Mouse (Mus musculus): ENCODE measurements around the gene Dcaf6. TPM values are rescaled to one million over a fixed set of nuclear protein-coding genes. Genes with fewer than 3 reads are reported as not detected.

Gene Dcaf6
- total RNA-seq, 2 experiments from 2014 or later: 91.3 to 94.1 TPM

DNA sequence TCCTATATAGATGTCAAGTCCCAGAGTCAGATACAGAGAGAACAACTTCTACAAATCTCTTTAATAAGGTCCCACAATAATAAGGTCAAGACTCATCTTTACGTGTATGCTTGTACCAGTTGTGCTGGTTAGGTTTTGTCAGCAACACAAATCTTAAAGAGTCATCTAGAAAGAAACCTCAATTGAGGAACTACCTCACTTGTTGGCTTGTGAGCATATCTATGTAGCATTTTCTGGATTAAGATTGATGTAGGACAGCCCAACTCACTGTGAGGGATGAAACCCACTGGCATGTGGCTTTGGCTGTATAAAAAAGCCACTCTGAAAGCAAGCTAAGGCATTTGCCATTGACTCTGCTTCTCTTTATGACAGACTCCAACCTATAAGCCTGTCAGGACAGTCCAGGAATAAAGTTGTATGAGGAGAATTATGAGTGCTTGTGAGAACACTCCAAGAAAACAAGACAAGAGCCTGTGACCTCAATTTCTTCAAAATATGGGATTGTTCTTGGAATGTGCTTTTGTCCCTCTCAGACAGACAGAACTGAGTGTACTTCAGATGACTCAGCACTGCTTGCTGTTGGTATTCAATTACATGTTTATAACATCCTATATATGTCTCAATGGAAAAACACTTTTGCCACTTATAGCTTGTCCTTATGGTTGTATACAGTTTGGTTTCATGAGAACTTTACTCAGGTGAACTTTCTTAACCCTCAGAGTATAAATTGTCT, 21.8 kb downstream of the Dcaf6 start:
- intact Hi-C loops (cut with DNase I): no loop called here
- no peak for DNase-seq (ENCODE audit: low spot score)

DNA sequence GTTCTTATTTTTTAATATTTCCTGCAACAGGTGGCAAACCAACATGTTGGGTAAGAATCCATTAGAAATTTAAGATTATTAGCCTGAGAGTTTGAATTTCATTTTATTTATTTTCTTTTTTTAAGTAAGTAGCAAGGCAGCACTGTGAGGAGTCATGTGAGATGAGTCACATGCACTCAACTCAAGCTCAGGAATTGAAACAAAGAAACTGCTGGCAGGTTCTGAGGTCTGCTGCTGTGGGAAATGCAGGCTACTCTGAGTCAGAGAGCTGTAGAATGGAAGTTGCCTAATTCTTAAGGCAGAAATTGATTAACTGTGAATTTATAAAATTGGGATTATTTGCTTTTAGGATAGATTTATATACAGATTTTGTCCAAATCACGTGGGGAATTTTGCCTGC, 27.4 kb downstream of the Dcaf6 start:
- intact Hi-C loops (cut with DNase I): no loop called here
- no peak for DNase-seq (ENCODE audit: low spot score)

DNA sequence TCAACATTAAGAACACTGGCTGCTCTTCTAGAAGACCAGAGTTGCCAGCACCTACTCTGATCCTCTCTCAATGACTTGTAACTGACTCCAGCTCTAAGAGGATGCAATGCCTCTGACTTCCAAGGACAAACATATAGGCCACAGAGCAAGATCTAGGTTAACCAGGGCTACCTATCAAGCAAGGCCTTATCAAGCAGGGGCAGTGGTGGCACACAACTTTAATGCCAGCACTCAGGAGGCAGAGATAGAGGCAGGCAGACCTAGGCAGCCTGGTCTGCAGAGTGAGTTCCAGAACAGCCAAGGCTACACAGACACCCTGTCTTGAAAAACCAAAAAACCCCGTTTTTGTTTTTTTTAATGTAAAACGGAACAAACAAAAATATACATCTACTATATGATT, 34.0 kb downstream of the Dcaf6 start:
- intact Hi-C loops (cut with DNase I): no loop called here
- no peak for DNase-seq (ENCODE audit: low spot score)

DNA sequence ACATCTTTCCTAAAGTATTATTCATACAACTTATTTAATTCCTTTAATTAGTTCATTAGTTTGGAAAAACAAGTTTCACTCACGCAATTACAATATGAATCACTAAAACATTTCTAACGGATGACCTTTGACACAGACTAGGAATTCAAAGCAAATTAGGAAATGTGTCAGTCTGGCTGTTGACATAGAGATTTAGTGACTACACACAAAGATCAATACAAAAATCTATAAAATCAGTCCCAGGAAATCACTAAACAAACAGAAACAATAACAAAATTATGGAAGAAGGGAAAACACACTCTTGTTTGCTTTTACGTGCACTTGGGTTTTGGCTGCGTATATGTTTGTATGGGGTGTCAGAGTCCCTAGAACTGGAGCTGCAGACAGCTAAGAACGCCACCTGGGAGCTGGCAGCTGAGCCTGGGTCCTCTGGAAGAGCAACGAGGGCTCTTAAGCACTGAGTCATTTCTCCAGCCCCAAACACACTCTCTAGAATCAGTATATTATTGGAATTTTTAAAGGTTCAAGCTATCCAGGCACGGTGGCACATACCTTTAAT, 38.8 kb downstream of the Dcaf6 start:
- intact Hi-C loops (cut with DNase I): no loop called here
- no peak for DNase-seq (ENCODE audit: low spot score)

DNA sequence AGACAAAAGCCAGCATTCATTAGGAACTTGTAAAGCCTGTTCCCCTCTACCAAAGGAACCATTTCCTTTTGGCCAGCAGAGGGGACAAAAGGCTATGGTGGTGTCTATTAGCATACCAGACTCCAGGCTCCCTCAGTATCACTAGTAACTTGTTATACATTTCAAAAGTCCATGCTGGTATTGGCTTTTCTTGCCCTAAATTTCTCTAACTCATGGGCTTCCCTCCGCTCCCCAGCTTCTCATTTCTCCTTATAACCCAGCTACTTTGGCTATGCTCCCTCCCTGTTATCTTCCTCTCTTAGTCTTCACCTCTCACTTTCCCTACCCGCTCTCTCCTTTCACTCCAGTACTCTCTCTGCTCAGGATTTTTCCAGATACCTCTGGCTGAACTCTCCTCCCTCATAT, 63.9 kb downstream of the Dcaf6 start:
- intact Hi-C loops (cut with DNase I): loop anchor here (10.0 kb wide), 1 partner anchor 58 kb away; no protein-coding TSS in a partner anchor
- no peak for DNase-seq (ENCODE audit: low spot score)

DNA sequence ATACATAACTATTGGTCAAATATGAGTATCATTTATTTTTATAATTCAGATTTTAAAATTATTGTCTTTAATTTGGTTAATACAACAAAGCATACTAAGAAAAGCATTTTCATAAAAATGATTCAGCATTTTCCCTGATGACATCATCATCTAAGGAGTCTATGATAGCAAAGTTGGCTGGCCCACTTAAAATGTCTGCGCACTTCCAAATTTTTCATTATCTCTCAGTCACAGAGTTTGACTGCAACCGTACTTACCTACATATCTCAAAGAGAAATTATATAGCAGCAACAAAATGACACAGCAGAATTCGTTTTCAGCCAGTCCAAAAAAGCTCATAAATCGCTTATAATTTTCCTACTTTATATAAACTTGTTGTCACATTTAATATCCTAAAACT, 64.3 kb downstream of the Dcaf6 start:
- intact Hi-C loops (cut with DNase I): loop anchor here (10.0 kb wide), 1 partner anchor 59 kb away; no protein-coding TSS in a partner anchor

DNA sequence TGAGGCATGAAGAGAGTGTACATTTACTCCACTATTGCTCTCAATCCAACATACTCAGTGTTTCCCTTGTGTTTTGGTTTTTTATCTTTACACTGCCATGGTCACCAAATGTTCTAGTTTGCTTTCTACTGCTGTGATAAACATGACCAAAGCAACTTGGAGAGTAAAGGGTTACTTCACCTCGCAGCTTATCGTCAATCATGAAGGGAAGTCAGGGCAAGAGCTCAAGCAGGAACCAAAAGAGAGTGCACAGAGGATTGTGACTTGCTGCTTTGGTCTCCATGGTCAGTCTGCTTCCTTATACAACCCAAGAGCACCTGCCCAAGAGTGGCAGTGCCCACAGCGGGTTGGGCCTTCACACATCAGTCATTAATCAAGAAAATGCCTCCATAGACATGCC, 65.4 kb downstream of the Dcaf6 start:
- DNase-seq (ENCODE audit: low spot score): no peak
- intact Hi-C loops (cut with DNase I): loop anchor here (10.0 kb wide), 1 partner anchor 60 kb away; no protein-coding TSS in a partner anchor

More for the DNA sequence above, 64.3 kb downstream of the Dcaf6 start:
- no peak for DNase-seq (ENCODE audit: low spot score)

DNA sequence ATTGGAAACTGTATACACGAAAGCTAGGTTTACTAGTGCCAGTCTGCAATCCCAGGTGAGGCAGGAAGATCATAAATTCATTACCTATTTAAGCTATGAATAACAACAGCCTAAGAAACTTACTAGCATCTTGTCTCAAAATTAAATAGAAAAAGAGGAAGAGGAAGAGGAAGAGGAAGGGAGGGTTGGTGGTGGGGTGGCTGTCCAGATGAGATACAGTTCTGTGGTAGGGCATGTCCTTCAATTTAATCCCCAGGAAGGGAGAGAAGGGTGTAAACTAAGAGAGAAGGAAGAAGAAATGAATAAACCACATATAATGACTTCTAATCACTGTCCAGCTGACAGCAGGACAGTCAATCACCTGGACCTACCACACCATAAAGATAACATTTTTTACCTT, 67.2 kb downstream of the Dcaf6 start:
- no peak for DNase-seq (ENCODE audit: low spot score)
- intact Hi-C loops (cut with DNase I): loop anchor here (10.0 kb wide), 1 partner anchor 62 kb away; no protein-coding TSS in a partner anchor

DNA sequence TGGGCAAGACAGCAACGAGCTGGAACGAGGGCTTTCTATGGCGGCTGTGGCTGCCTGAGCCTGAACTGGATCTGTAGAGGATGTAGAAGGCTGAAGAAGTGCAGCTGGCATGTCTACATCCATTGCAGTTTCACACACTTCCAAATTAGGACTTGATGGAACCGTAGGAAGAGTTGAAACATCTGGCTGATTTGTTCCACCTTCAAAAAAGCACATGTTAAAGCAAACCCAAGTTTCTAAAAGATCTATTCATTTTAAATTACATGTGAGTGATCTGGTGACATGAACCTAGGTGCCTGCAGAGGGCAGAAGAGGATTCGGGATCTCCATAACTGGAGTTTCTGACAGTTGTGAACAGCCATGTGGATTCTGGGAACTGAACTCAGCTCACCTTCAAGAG, 71.6 kb downstream of the Dcaf6 start:
- intact Hi-C loops (cut with DNase I): loop anchor here (1.0 to 10.0 kb wide), 2 partner anchors 115 to 196 kb away; no protein-coding TSS in a partner anchor
- no peak for DNase-seq (ENCODE audit: low spot score)

DNA sequence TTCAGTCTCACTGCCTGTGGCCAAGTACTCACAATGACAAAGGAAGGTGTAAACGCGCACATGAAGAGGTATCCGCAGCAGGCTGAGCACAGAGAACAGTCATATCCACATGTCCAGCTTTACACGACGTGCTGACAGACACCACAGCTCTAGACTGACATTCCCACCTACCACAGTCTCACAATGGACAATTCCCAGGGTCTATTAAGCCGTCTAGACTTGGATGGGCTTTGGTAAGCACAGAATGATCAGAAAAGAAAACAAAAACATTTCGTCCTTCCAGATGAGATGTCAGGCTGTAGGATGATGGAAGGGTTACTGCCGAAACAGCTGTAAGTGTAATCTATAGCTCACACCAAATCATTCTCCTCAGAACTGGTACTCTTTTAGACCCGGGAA, 73.8 kb downstream of the Dcaf6 start:
- DNase-seq (ENCODE audit: low spot score): no peak
- intact Hi-C loops (cut with DNase I): loop anchor here (10.0 kb wide), 1 partner anchor 198 kb away; no protein-coding TSS in a partner anchor

DNA sequence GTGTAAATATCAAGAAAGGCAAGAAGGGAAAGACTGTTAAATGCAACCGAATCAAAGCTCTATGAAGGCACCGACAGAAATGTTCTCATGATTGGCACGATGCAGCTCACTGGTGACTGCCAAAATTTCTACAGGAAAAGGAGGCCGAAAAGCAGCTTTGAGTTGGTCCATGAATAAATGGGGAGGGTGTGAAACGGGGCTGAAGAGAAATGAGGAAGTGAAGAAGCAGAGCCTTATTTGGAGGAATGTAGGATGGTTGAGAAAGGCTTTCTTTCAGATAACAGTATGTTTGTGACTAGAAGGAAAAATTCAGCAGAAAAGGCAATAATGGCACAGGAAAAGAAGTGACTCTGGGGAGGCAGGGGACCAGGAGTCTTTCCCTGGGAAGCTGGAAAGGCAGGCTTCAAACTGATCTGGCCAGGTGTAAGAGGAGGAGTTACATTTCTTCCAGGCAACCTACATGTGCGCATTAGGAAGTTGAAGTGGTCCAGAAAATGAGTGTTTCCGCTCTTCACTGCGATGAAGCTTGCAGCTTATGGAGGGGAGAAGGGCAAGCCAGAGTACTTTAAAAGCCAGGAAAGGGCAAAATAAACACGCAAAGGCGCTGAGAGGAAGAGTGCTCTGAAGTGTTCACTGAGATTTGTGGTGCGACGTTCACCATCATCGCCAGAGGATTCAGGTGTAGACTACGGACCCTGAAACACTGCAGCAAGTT, 74.3 kb downstream of the Dcaf6 start:
- no peak for DNase-seq (ENCODE audit: low spot score)
- intact Hi-C loops (cut with DNase I): loop anchor here (10.0 kb wide), 1 partner anchor 199 kb away; no protein-coding TSS in a partner anchor

DNA sequence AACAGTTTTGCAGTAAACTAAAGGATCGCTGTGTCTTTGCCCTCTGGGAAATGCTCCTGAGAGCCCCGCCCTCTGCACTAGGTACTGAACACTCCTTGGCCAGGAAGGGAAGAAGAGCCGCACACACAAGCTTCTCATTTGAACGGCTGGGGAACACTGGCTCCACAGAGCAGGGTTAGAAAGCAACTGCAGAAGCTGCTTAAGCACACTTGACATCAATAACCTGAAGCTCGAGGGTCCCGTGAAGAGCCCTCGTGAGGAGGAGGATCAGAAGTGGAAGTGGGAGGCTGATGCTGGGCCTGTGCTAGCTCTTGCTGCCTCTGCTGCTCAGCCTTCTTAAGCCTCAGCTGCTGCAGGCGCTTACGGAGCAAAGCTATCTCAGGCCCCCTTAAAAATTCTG, 86.4 kb downstream of the Dcaf6 start:
- DNase-seq (ENCODE audit: low spot score): no peak
- intact Hi-C loops (cut with DNase I): no loop called here

DNA sequence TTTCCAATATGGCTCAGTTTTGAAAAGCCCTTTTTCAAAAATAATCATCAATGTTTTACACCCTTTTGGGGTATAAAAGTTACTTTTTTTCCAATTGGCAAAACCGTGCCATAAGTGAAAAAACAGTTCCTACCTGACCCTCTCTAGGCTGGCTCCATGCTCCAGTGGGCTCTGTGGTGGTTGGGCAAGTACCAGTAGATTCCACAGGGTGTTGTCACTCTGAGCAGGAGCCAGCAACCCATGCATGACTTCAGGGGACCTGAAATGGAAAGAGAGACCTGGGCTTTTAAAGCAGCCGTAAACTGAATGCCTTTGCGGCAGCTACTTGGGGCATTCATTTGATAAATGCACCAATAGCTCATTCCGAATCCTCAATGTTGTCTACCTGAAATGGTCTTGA, 89.3 kb downstream of the Dcaf6 start:
- intact Hi-C loops (cut with DNase I): no loop called here
- no peak for DNase-seq (ENCODE audit: low spot score)

DNA sequence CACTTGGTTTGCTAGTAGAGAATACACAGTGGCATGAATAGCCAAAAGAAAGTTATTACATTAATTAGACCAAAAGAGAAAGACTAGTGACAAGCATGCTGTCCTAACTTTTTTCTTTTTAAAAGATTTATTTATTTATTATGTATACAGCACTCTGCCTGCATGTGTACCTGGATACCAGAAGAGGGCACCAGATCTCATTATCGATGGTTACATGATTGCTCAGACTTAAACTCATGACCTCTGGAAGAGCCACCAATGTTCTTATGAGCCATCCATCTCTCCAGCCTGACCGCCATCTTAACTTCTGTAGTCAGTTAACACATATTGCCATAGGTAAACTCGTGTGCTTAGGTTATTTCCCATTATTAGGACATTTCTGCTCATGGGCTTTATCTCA, 95.2 kb downstream of the Dcaf6 start:
- DNase-seq (ENCODE audit: low spot score): no peak
- intact Hi-C loops (cut with DNase I): no loop called here

DNA sequence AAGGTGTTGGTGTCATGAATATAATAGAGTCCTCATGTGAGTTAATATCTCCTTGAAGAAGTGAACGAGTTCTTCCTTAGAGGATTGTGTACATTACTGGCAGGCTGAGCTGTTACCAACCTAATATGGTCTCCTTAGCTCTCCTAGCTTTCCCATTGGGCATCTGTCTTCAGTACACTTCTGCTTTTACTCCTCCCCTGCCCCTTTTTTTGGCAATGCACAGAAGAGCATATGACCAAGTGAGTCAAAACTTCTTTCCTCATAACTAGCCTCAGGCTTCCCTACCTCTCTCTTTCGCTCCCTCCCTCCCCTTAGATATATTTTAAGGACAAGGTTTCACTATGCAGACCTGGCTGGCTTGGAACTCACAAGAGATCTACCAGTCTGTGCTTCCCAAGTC, 97.0 kb downstream of the Dcaf6 start:
- intact Hi-C loops (cut with DNase I): no loop called here
- DNase-seq (ENCODE audit: low spot score): no peak

DNA sequence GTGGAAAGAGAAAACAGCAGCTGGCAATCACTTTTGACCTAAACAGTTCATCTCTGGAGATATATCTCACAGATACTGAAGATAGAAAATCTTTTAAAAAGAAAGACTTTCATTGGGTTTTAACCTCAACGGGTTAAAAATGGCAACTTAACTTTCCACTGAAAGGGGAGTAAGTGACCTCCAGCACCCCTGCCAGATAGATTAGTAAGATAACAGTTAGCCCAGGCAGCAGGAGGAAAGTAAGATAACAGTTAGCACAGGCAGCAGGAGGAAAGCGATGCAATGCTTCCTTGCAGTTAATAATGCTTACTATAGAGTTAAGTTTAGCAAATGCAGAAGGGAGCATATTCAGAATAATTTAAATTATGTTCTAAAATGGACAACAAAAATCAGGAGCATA, 103.9 kb downstream of the Dcaf6 start:
- DNase-seq (ENCODE audit: low spot score): no peak
- intact Hi-C loops (cut with DNase I): no loop called here

DNA sequence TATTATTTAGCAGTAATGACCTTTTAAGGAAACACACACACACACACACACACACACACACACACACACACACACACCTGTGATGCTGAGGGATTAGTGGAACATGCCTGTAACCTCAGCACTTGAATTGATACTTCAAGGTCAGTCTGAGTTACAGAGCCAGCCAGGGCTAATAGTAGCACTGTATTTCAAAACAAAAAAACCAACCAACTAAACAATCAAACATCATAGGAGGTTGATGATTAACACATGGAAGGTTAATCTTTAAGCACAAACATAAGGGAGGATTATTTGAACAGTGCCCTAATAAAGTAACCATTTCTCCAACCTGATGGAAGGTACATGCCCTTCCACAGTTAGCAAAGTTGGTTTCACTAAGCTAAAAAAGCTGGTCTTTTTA, 111.6 kb downstream of the Dcaf6 start:
- no peak for DNase-seq (ENCODE audit: low spot score)
- intact Hi-C loops (cut with DNase I): no loop called here

DNA sequence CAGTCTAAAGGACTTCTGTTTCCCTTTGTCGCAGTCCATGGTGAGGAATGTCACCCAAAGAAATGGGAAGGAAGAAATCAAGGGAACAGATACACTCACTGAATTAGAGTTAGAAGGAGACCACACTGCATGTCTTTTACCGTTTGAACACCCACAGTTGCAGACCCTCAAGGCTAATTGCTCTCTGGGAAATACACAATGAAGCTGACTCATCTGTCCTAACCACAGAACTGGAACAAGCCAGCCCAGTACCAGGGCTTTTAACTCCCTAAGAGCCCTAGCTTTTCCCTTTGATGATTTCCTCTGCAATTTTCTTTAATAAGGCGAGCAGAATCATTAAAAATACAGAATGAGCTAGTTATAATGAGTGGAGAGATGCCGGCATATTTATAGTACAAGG, 115.8 kb downstream of the Dcaf6 start:
- DNase-seq (ENCODE audit: low spot score): no peak
- intact Hi-C loops (cut with DNase I): no loop called here

DNA sequence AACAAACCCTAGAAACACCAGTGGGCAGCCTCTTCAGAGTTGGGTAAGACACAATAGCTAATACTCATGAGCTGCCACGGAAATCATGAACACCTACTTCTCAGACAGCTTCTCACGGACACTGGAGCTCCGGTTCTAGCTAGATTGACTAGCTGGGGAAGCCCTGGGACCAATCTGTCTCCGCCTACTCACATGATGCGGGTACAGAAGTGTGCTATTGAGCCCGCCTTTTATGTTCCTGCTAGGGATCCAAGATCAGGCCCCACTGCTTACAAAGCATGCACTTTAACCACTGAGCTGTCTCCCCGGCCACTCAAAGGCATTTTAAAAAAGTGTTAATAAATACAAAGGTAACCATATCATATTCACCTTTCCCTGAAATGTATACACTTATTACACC, 118.1 kb downstream of the Dcaf6 start:
- DNase-seq (ENCODE audit: low spot score): no peak
- intact Hi-C loops (cut with DNase I): no loop called here

DNA sequence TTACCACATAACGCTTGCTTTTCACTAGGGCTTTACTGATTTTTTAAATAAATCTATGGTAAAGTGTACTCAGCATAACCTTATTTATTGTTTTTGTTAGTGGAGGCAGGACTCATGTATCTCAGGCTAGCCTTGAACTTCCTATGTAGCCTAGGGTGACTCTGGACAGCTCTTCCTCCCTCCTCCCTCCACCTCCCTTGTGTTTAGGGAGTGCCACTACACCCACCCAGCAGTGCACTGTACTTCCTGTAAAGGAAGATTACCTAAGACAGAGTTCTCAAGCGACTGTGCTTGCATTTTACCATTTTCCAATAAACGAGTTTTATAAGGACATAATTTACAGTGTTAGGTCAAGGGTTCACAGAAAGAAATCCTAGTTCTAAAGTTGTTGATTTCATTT, 127.5 kb downstream of the Dcaf6 start:
- no peak for DNase-seq (ENCODE audit: low spot score)
- intact Hi-C loops (cut with DNase I): no loop called here

DNA sequence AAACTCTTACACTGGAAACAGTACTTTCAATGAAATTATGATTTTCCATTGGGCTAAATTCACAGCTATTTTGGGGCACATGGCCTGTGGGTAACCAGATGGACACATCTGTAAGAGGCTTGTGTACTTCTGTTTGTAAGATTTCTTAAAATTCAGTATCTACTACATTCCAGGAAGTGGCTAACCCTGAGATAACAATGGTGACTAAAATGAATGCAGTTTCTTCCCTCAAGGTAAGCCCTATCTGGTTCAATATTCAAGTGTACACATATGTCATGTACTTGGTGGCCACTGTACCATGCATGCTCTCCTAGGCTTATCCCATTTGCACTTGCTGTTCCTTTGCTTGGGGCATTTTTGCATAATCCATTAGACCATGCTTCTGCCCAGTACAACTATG, 129.4 kb downstream of the Dcaf6 start:
- intact Hi-C loops (cut with DNase I): no loop called here
- no peak for DNase-seq (ENCODE audit: low spot score)
